Comparison of ENCODE assay signal across 37 mouse cellular contexts in the genomic region with DNA sequence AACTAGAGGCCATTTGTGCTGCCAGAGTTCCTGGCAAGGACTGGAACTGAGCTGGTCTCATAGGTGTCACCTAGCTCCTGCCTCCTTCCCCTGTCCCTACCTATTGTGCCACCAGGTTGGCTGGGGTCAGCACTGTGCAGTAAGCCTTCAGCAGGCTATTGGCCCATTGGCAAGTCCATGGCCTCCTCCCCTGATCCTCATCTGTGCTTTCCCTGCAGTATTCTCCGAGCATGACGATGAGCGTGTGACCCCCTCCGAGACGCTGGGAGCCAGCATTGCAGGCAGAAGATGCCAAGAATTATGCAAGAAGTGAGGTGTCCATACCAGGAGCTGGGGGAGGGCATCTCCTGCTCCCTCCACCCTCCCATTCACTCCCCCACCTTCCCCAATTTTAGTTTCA. TPM values are rescaled to one million over a fixed set of nuclear protein-coding genes. Genes with fewer than 3 reads are reported as not detected.
DNase-seq lines count a peak whose midpoint lies in the region; ATAC-seq lines count a peak whose summit lies in the region.
"Had no signal": no experiment of that assay in that cellular context is flagged by ENCODE, and none has a peak within 500 bp of the region (broad histone marks: within the 10 kb centered on the region; RNA-seq: fewer than 3 reads in every experiment).

No protein-coding gene starts in this region.

- no peaks in the 10 kb centered on the region for H3K9me3 ChIP-seq in kidney, embryonic 15.5 days (replicated peaks)
- H3K9me3 ChIP-seq: embryonic facial prominence, embryonic 13.5 days; forebrain, embryonic 12.5 days; G1E; heart, embryonic 10.5 days; hindbrain, embryonic 15.5 days; limb, embryonic 15.5 days; lung, embryonic 15.5 days; midbrain, embryonic 13.5 days had no signal

- no peak overlapping the region for H3K4me3 ChIP-seq in kidney, embryonic 15.5 days (replicated peaks)
- H3K4me3 ChIP-seq: embryonic facial prominence, embryonic 13.5 days; erythroblast, embryonic 14.5 days; forebrain, embryonic 12.5 days; heart, embryonic 10.5 days; hindbrain, embryonic 15.5 days; limb, embryonic 15.5 days; lung, embryonic 15.5 days; midbrain, embryonic 13.5 days had no signal

- DNase-seq in cerebellum, postnatal 10 days = peak; percentile 55 to 71
- no peak for DNase-seq in cerebellum, postnatal 36 days
- DNase-seq in heart, adult 11 months = peak; percentile 92
- DNase-seq in heart, adult 8-10 months (ENCODE audit: low spot score) = no peak
- DNase-seq in ovary, postnatal 14 days (ENCODE audit: low spot score) = peak; percentile 13
- no peak for DNase-seq in ovary, postnatal 36 days (ENCODE audit: low spot score)
- DNase-seq: adrenal gland, postnatal 10 days; B cell, adult 2 months; embryo, embryonic 11 days; gastrocnemius, postnatal 36 days; heart, postnatal 4 days; kidney, adult 8-10 months; kidney, postnatal 14 days; right cerebral cortex, postnatal 14 days had no signal

- H3K4me1 ChIP-seq in kidney, embryonic 15.5 days = no peaks in the 10 kb centered on the region
- H3K4me1 ChIP-seq: embryonic facial prominence, embryonic 13.5 days; heart, embryonic 10.5 days; hindbrain, embryonic 15.5 days; limb, embryonic 15.5 days; lung, embryonic 15.5 days had no signal

- H3K9ac ChIP-seq in kidney, embryonic 15.5 days = no peak overlapping the region
- H3K9ac ChIP-seq: embryonic facial prominence, embryonic 13.5 days; forebrain, embryonic 12.5 days; hindbrain, embryonic 15.5 days; limb, embryonic 15.5 days; liver, embryonic 14.5 days; lung, embryonic 15.5 days; midbrain, embryonic 13.5 days had no signal

- H3K27me3 ChIP-seq in kidney, embryonic 15.5 days = no peaks in the 10 kb centered on the region
- H3K27me3 ChIP-seq: CH12.LX; embryonic facial prominence, embryonic 13.5 days; forebrain, embryonic 12.5 days; hindbrain, embryonic 15.5 days; limb, embryonic 15.5 days; lung, embryonic 15.5 days; midbrain, embryonic 13.5 days had no signal

- H3K27ac ChIP-seq in kidney, embryonic 15.5 days = no peak overlapping the region
- H3K27ac ChIP-seq: embryonic facial prominence, embryonic 13.5 days; forebrain, embryonic 12.5 days; heart, embryonic 10.5 days; hindbrain, embryonic 15.5 days; limb, embryonic 15.5 days; liver, embryonic 14.5 days; lung, embryonic 15.5 days; midbrain, embryonic 13.5 days had no signal

- H3K4me2 ChIP-seq in kidney, embryonic 15.5 days = no peak overlapping the region
- H3K4me2 ChIP-seq: embryonic facial prominence, embryonic 13.5 days; forebrain, embryonic 12.5 days; hindbrain, embryonic 15.5 days; limb, embryonic 15.5 days; lung, embryonic 15.5 days; midbrain, embryonic 13.5 days had no signal

- H3K36me3 ChIP-seq in kidney, embryonic 15.5 days = peaks cover 66% of the 10 kb centered on the region

- WGBS in kidney, embryonic 15.5 days = 86% methylated on average over 5 of the region's 5 CpGs

- ATAC-seq in megakaryocyte, adult 5-6 weeks (ENCODE audit: poor library complexity, severe bottlenecking) = peak; percentile 48; the same call in 1 of the 2 replicates
- ATAC-seq in kidney, embryonic 15.5 days (replicated peaks; ENCODE audit: low FRiP score) = no peak
- ATAC-seq: activated CD4-positive, CD25-positive, alpha-beta regulatory T cell, adult 4 months; midbrain, embryonic 13.5 days had no signal

RNA-seq across cellular contexts. Expression of gene Mrpl37, which starts 18.9 kb away (rescaled TPM):
- total RNA-seq in heart, adult 8-10 months (2022) = 100 to 1,000 TPM in 1 of 4 experiments, 10 to 100 TPM in 3; 93.9 to 102 (median 96.0) TPM
- total RNA-seq in megakaryocyte, adult 5-6 weeks (2015) = 45.3 and 53.6 TPM in 2 replicates
- 29.6 and 40.2 TPM in 2 replicates for total RNA-seq in megakaryocyte, adult 5-6 weeks (2017)
- 108 TPM in 2 replicates for polyA plus RNA-seq in kidney, embryonic 15.5 days (2015; fragmentation: Nextera tagmentation; extraction: Ambion mirVana)

RNA-seq across cellular contexts. Expression of gene Cyb5rl, which starts 19.0 kb away (rescaled TPM):
- total RNA-seq in heart, adult 8-10 months (2022) = 10 to 100 TPM; 24.2 to 35.1 (median 27.8) TPM
- total RNA-seq in megakaryocyte, adult 5-6 weeks (2015) = 1.7 and 3.3 TPM in 2 replicates
- total RNA-seq in megakaryocyte, adult 5-6 weeks (2017) = 5.5 and 7.8 TPM in 2 replicates
- polyA plus RNA-seq in kidney, embryonic 15.5 days (2015; fragmentation: Nextera tagmentation; extraction: Ambion mirVana) = 11.1 and 12.1 TPM in 2 replicates

RNA-seq across cellular contexts. Expression of gene Cdcp2, which starts 48.9 kb away (rescaled TPM):
- total RNA-seq in heart, adult 8-10 months (2022) = not detected
- total RNA-seq in megakaryocyte, adult 5-6 weeks (2015) = not detected in 2 replicates
- not detected in 2 replicates for total RNA-seq in megakaryocyte, adult 5-6 weeks (2017)
- 0.08 and 0.12 TPM in 2 replicates for polyA plus RNA-seq in kidney, embryonic 15.5 days (2015; fragmentation: Nextera tagmentation; extraction: Ambion mirVana)
- total RNA-seq: gastrocnemius, postnatal 36 days; heart, postnatal 4 days; layer of hippocampus, adult 18-20 months; layer of hippocampus, postnatal 14 days; left cerebral cortex, postnatal 10 days; monocyte, adult 5-6 weeks; neutrophil, adult 5-6 weeks had no signal
- polyA plus RNA-seq: activated CD4-positive, CD25-positive, alpha-beta regulatory T cell, adult 4 months; embryonic facial prominence, embryonic 13.5 days; forebrain, embryonic 12.5 days; frontal cortex, adult 2 months; G1E; heart, embryonic 10.5 days; heart, embryonic 16.5 days; intestine, embryonic 14.5 days; limb, embryonic 15.5 days; liver, embryonic 14.5 days; lung, embryonic 15.5 days; midbrain, embryonic 13.5 days; testis, adult 2 months had no signal

Comparison
In these comparisons a context has a peak if more than half of its experiments do, and no peak if none do; other contexts are left out.
1. DNase-seq: peak in cerebellum, postnatal 10 days (2 of 2), heart, adult 11 months (single experiment) and ovary, postnatal 14 days (single experiment); none in cerebellum, postnatal 36 days (0 of 2), heart, adult 8-10 months (single experiment) and ovary, postnatal 36 days (single experiment).